Mouse (Mus musculus) G1E (cell line): ENCODE measurements at regions not wholly inside any gene's neighbourhood (a gene's known extent, or its start where the extent isn't known, plus 50 kb on each side); places are given as distances from the start of the nearest gene placed in this dataset.

Experiments
- CTCF ChIP-seq: IDR thresholded peaks from 2 replicates; pipeline ENCODE4 v1.5.1; 2012; ENCODE audit warnings: low read depth, low read length, inconsistent platforms, mixed read lengths
- GATA1 ChIP-seq: IDR thresholded peaks from 2 replicates; pipeline ENCODE4 v1.6.1; 2012; ENCODE audit warnings: borderline replicate concordance, low read length, inconsistent platforms, mixed read lengths

DNA sequence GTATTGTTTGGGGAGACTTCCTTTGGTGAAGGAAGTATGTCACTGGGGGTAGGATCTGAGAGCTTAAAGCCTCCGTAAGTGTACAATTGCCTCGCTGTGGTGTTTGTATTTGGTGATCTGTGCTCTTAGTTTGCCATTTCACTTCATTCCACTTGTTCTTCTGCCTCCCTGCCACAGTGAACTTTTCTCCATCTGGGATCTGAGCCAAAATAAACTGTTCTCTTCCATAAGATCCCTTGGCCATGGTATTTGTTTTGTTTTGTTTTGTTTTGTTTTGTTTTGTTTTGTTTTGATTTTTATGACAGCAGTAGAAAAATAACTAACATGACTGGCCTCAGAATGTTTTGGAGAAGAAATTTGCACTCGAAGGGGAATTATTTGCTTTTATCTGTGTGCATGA is 387.3 kb upstream of the Nrg3 start:
- TF ChIP-seq CTCF (no peak), GATA1 (no peak)
